Mouse (Mus musculus): ENCODE measurements around the gene Kctd5. TPM values are rescaled to one million over a fixed set of nuclear protein-coding genes. Genes with fewer than 3 reads are reported as not detected.
A peak's percentile ranks its signal among the peaks of the same experiment; 100 is the strongest.

The Kctd5 gene
- total RNA-seq, 1 experiment from 2014 or later: 20.0 TPM

DNA sequence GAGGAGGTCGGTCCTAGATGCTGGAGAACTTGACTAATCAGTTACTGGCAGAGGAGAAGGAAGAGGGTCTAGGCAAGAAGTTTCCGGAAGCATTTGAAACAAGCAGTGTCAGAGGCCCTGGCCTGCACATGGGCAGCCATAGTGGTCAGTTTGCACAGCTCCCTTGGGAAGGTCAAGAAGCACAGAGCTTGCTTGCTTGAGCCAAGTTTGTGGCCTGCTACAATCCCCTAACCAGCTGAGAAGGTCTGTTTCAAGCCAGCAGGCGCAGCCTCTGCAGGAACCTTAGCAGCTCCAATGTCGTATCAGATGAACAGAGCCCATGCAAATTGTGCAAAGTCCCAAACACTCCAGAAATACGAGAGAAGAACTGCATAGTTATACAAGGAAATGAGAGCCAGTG is 25.2 kb downstream of the Kctd5 start:
- no peak for ATAC-seq (replicated peaks in 1 of 2; ENCODE audit: insufficient read depth in 1 of 2, low FRiP score in 2 of 2, low TSS enrichment in 1 of 2, low read depth in 1 of 2, poor library complexity in 2 of 2, severe bottlenecking in 2 of 2)

DNA sequence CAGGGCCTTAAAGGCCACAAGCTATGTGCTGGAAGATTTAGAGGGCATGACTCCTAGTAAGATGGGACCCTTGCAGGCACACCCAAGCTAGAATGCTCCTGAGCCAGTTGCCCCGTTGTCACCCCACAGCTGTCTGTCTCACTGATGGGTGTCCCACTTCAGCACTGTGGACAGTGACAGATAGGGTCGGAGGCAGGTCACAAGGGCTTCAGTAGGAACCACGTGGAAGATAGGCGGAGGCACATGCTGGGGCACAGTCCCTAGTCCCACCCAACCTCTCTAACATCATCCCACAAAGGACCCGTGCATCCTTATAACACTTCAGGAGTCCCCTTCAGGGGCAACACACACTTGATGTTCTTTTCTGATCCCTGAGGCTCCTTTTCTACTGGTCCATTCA is 27.3 kb downstream of the Kctd5 start:
- ATAC-seq (replicated peaks in 1 of 2; ENCODE audit: insufficient read depth in 1 of 2, low FRiP score in 2 of 2, low TSS enrichment in 1 of 2, low read depth in 1 of 2, poor library complexity in 2 of 2, severe bottlenecking in 2 of 2): no peak

DNA sequence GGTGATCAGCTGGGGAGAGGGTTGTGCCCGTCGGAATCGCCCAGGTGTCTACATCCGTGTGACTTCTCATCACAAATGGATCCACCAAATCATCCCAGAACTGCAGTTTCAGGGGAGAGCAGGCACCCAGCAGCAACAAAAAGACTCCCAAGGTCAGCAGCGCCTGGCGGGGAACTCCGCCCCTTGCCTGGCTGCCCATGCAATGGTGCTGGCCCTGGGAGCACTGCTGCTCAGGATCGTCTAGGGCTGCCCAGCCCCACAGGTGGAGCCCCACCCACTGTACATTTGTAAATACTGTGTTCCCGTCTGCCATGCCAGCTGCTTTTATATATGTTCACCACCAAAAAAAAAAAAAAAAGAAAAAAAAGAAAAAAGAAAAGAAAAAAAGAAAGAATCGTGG is 27.7 kb downstream of the Kctd5 start:
- ATAC-seq (replicated peaks in 1 of 2; ENCODE audit: insufficient read depth in 1 of 2, low FRiP score in 2 of 2, low TSS enrichment in 1 of 2, low read depth in 1 of 2, poor library complexity in 2 of 2, severe bottlenecking in 2 of 2): no peak

DNA sequence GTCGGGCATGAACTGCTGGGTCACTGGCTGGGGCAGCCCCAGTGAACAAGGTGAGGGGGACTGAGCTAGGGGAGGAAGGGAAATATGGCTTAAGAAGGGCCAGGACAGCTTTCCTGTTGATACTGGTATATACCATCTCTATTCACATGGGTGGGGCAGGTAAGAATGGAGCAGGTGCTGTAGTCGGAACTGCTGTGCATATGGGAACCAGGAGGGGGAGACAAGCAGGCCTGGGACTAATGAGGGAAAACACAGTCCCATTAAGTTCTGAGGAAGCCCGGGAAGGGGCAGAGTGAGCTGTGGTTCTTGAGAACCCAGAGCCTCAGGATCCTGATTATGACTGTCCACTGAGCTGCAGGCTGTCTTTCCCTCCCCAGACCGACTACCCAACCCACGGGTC is 28.8 kb downstream of the Kctd5 start:
- ATAC-seq (replicated peaks in 1 of 2; ENCODE audit: insufficient read depth in 1 of 2, low FRiP score in 2 of 2, low TSS enrichment in 1 of 2, low read depth in 1 of 2, poor library complexity in 2 of 2, severe bottlenecking in 2 of 2): no peak

DNA sequence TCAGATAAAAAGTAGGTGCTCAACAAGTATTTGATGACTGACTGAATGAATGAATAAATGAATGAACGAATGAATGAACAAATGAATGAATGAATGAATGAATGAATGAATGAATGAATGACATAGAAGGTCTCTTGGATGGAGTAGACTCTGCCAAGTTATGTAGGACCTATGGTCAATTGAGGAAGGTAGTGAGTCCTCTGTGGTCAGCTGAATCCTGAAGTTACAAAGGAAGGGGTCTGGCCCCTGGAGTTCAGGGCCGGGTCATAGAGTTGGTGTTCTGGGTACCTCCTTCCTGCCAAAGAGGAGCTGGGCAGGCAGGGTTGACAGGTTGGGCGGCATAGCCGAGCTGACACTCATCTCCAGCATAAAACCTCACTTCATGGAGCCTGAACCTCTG is 35.4 kb downstream of the Kctd5 start, which contains the start of gene Prss27:
Prss27 (plus strand) TSS at position 301 of the 400 bp plus-strand sequence.
- no peak for ATAC-seq (replicated peaks in 1 of 2; ENCODE audit: insufficient read depth in 1 of 2, low FRiP score in 2 of 2, low TSS enrichment in 1 of 2, low read depth in 1 of 2, poor library complexity in 2 of 2, severe bottlenecking in 2 of 2)

DNA sequence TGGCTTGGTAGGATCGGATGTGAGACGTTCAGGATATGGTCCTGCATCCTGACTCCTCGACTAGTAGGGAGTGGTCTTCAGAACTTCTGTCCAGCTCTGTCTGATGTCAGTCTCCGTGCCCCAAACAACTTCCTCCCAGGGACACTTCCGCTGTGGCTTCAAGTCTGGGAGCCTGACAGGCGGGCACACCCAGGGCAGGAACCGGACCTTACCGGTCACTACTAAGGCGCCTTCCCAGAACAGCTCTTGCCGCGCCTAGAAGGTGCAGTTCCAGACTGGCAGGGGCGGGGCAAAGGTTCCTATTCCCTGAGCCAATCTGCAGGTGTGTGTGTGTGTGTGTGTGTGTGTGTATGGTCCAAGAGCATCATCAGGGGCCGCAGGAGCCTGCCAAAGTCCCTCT is 35.9 kb downstream of the Kctd5 start:
- 0 out of 4 replicates have a peak, but pooled peaks of 1 of the 2 experiments have one; percentile 25 for ATAC-seq (replicated peaks in 1 of 2; ENCODE audit: insufficient read depth in 1 of 2, low FRiP score in 2 of 2, low TSS enrichment in 1 of 2, low read depth in 1 of 2, poor library complexity in 2 of 2, severe bottlenecking in 2 of 2)

DNA sequence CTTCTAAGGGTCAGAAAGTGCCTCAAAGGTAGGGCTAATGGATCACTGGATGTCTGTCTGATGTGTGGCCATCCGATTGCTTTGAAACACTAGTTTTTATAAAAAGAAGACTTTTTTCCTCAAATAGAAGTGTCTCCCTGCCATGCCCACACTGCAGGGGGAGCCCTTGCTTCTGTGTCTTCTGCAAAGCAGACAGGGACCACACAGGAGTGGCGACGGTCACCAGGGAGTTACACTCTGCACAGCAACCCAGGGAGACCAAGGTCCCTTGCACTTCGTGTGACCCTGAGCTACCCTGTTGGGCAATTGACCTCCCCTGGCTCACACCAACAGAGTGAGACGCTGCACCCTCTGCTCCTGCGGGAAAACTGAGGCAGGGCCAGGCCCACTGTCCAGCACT is 36.3 kb downstream of the Kctd5 start:
- ATAC-seq (replicated peaks in 1 of 2; ENCODE audit: insufficient read depth in 1 of 2, low FRiP score in 2 of 2, low TSS enrichment in 1 of 2, low read depth in 1 of 2, poor library complexity in 2 of 2, severe bottlenecking in 2 of 2): no peak

DNA sequence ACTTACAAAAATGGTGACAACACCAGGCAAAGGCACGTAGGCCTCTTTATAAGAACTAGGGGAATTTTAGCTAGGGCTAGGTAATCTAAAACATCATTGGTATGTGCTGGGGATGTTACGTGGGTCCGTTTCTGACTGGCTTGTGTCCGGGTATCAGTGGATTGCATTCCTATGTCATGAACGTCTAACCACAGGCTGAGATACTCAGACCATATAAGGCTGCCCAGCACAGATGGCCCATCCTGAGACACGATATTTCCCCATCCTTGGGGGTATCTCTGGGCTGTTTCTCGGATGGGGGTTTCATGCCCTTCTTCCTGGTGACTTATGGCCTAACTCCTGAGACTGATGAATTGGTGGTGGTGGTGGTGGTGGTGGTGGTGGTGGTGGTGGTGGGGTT is 38.2 kb downstream of the Kctd5 start:
- ATAC-seq (replicated peaks in 1 of 2; ENCODE audit: insufficient read depth in 1 of 2, low FRiP score in 2 of 2, low TSS enrichment in 1 of 2, low read depth in 1 of 2, poor library complexity in 2 of 2, severe bottlenecking in 2 of 2): no peak

DNA sequence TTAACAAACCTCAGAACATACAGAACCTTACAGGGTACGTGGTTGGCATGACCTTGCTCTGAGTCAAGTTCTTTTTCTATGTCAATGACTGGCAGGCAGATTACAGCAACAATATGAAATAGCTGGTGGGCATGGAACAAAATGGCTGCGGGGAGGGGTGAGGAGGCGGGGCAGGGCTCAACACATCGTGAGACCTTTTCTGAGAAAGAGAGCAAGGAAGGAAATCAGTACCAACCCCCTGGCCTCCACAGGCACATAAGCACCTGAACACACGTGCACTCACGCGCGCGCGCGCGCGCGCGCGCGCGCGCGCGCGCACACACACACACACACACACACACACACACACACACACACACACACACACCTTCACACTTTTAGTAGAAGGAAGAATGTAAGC is 42.7 kb downstream of the Kctd5 start:
- no peak for ATAC-seq (replicated peaks in 1 of 2; ENCODE audit: insufficient read depth in 1 of 2, low FRiP score in 2 of 2, low TSS enrichment in 1 of 2, low read depth in 1 of 2, poor library complexity in 2 of 2, severe bottlenecking in 2 of 2)

DNA sequence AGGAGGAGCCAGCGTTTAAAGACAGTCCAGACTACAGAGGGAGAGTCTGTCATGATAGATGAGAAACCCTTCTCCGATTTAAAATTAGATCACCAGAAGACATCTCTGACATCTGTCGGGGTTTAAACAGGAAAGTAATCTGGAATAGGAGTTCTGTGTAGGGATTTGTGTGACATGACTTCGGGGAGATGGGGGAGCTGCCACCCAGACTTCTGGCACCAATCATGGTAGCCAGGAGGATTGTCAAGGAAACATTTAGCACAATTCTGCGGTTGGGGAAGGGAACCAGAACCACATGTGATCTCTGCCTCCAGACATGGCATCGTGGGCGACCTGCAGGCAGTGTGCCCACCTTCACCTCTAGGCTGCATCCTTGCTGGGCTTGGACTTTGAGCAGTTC is 43.8 kb downstream of the Kctd5 start:
- ATAC-seq (replicated peaks in 1 of 2; ENCODE audit: insufficient read depth in 1 of 2, low FRiP score in 2 of 2, low TSS enrichment in 1 of 2, low read depth in 1 of 2, poor library complexity in 2 of 2, severe bottlenecking in 2 of 2): no peak

DNA sequence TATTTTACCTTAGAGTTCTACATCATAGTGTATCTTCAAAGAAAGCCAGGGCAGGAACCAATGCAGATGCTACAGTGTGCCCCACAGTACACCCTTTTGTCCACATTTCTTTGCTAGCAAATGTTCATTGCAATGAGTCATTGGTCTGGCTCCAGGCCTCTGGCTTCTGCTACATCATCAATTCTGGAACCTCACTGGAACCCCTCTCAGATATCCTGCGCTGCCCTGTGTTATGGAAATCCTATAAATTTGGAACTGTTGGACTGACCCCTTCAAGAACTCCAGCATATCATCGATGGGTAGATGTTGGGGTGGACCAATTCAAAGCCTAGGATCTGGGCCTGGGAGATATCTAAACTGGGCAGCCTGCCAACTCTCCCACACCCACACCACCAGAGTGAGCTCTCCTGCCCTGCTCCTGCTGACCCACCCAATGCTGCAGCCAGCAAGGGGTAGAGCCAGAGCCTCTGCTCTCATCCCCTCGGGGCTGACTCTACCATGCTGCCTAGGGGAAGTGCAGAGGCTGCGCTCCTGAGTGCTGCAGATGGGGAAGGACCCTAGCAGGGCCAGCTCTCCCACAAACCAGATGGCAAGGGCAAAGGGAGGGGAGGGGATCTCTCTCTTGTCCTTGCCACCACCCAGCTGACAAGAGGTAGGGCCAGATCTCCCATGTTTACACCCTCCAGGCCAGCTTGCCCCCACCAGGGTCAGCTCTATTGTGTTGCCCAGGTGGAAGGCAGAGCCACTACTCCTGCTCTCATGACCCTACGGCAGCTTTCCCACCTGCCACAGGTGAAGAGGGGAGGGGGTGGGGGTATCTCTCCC is 51.7 kb downstream of the Kctd5 start:
- peak; percentile 32 to 42; a peak in 1 of 4 replicates for ATAC-seq (replicated peaks in 1 of 2; ENCODE audit: insufficient read depth in 1 of 2, low FRiP score in 2 of 2, low TSS enrichment in 1 of 2, low read depth in 1 of 2, poor library complexity in 2 of 2, severe bottlenecking in 2 of 2)

DNA sequence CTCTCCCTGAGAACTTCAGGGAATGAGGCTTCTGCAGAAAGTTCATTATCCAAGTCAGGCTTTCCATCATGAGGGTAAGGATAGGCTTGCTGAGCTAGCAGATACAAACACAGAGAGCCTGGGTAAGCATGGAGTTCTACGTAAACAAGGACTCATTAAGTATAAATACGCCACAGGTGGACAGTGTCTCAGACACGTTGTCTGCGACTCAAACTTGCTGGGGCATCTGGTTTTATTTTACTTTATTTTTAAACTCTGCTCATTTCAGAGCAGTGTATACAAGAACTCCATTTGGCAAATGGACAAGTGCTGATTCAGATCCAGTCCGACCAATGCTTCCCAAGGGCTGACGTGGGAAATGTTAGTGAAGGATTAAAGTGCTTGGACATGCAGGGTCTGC is 52.6 kb downstream of the Kctd5 start:
- no peak for ATAC-seq (replicated peaks in 1 of 2; ENCODE audit: insufficient read depth in 1 of 2, low FRiP score in 2 of 2, low TSS enrichment in 1 of 2, low read depth in 1 of 2, poor library complexity in 2 of 2, severe bottlenecking in 2 of 2)

DNA sequence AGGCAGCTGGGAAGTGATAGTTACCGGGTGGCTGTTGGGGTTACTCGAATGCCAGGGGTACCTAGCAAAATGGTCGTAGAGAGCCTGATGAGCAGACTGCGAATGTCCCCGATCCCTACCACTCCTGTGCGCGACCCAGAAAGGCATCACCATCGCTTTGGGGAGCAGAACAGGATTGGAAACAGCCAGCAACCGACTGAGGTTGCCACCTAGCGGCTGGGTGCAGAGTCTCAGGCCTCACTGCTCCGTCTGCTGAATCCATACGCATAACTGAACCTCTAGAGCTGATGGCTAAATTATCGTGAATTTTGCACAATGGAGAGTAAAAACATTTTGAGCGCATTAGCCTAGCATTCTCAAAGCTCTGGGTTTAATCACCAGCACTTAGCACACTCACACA is 57.6 kb downstream of the Kctd5 start:
- peak in 1 of 2 experiments; percentile 42; a peak in 1 of 4 replicates for ATAC-seq (replicated peaks in 1 of 2; ENCODE audit: insufficient read depth in 1 of 2, low FRiP score in 2 of 2, low TSS enrichment in 1 of 2, low read depth in 1 of 2, poor library complexity in 2 of 2, severe bottlenecking in 2 of 2)

DNA sequence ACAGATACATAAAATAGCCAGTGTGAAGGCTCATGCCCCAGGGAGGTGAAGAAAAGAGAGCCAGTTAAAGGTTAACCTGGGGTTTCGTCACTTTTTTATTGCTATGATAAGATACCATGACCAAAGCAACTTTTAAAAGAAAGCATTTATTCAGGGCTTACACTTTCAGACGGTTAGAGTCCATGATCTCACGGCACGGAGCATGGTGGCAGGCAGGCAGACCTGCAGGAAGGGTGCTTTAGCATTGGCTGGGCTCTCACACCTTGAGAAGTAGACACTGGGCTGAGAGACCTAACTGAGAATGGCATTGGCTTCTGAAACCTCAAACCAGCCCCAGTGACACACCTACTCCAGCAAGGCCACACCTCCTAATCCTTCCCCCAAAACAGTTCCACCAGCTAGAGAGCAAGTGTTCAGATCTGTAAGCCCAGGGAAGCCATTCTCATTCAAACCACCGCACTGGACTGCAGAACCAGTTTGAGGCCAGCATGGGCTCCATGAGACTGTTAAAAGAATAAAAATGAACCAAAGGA is 58.8 kb downstream of the Kctd5 start:
- no peak for ATAC-seq (replicated peaks in 1 of 2; ENCODE audit: insufficient read depth in 1 of 2, low FRiP score in 2 of 2, low TSS enrichment in 1 of 2, low read depth in 1 of 2, poor library complexity in 2 of 2, severe bottlenecking in 2 of 2)

DNA sequence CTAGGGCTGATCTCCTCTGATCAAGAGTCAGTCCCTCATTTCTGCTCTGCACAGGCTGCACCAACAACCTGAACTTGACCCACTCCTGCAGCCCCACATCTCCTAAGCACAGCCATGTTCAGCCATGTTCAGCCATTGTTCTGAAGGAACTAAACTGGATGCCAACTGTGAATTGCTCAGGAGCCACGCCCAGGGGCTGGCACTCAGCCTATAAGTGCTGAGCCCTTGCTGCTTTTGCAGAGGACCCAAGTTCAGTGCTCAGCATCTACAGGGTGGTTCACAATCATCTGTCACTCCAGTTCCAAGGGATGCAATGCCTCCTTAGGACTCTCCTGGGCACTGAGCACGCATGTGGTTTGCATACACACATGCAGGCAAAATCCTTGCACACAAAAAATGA is 60.4 kb downstream of the Kctd5 start:
- ATAC-seq (replicated peaks in 1 of 2; ENCODE audit: insufficient read depth in 1 of 2, low FRiP score in 2 of 2, low TSS enrichment in 1 of 2, low read depth in 1 of 2, poor library complexity in 2 of 2, severe bottlenecking in 2 of 2): no peak

DNA sequence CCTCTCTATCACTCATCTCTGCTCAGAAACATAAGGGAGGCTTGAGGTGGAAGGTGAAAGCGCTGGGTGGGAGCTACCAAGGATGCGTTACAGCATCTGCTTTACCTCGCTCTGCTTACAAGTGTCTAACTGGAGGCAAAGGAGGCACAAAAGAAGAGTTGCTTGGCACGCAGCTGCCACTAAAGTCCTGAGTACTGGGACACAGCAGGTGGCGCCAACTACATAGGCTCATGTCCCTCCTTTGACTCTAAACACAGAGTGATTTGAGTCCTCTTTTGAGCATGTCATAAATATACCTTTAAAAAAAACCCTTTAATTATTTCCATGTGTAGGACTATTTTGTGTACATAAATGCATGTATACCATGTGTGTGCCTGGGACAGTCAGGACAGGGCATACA is 63.7 kb downstream of the Kctd5 start:
- ATAC-seq (replicated peaks in 1 of 2; ENCODE audit: insufficient read depth in 1 of 2, low FRiP score in 2 of 2, low TSS enrichment in 1 of 2, low read depth in 1 of 2, poor library complexity in 2 of 2, severe bottlenecking in 2 of 2): no peak

DNA sequence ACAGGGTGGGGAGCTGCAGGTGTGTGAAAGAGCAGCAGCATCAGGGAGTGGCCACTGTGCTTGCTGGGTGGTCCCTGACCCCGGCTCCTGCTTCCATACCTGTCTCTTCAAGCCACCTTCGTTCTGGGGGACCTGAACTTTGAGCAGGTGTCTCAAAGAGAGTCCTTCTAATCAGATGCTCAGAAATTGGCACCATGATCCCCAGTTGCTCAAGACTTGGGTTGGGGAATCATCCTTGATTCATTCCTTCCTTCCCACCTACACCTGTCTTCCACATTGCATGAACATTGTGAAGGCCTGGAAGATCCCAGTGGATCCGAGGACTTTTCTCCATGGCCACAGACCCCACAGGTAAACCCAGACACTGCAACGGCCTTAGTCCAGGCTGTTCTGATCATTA is 65.2 kb downstream of the Kctd5 start:
- no peak for ATAC-seq (replicated peaks in 1 of 2; ENCODE audit: insufficient read depth in 1 of 2, low FRiP score in 2 of 2, low TSS enrichment in 1 of 2, low read depth in 1 of 2, poor library complexity in 2 of 2, severe bottlenecking in 2 of 2)

DNA sequence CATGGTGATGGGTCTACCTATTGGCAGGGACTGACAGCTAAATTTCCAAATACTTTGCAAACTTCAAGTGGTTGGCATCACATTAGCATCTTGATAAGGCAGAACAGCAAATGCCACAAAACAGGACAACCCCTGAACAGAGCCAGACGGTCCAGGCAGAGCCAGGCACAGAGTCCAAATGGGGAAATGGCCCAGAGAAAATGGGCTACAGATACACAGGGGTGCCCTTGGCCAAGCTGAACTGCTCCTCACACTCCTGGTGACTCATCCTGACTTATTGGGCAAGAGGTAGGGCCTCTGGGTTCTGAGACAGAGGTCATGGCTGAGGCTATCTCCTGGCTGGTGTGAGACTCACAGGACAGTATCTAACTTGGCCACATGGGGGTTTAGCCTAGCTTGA is 65.9 kb downstream of the Kctd5 start:
- ATAC-seq (replicated peaks in 1 of 2; ENCODE audit: insufficient read depth in 1 of 2, low FRiP score in 2 of 2, low TSS enrichment in 1 of 2, low read depth in 1 of 2, poor library complexity in 2 of 2, severe bottlenecking in 2 of 2): peak in 1 of 2 experiments; percentile 29; a peak in 2 of 4 replicates

DNA sequence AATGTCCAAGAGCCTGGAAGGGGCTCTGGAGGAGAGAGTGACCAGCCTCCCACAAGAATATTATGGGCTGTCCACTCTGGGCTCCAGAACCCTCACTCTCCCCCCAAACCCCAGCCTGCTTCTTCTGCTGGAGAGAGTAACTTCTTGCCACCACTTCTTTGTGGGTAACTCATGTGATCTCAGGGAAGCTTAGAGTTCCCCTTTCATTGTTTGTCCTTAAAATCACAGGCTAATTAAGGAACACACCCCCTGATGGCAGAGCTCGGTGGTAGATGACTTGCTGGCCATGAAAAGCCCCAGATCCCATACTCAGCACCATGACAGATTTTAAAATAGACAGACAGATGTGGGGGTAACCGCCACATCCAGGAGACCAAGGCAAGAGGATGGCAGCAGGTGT is 66.4 kb downstream of the Kctd5 start:
- ATAC-seq (replicated peaks in 1 of 2; ENCODE audit: insufficient read depth in 1 of 2, low FRiP score in 2 of 2, low TSS enrichment in 1 of 2, low read depth in 1 of 2, poor library complexity in 2 of 2, severe bottlenecking in 2 of 2): peak; percentile 77 to 80

Measured in hematopoietic stem cell, adult 5-6 weeks (primary cell).